ENCODE assay signal across 19 mouse cellular contexts in the genomic region with DNA sequence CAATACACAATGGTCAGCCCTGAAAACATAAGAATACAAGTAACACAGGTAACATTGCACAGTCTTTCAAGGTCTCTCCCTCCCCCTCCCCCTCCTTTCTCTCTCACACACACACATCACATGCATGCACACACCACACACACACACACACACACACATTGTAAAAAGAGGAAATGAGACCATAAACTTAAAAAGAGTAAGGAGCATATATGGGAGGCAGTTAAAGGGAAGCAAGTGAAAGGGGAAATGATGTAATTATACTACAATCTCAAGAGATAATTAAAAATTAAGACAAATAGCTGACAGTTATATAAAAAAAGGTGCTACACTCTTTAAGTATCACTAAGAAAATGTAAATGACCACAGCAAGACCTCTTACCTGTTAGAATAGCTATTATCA.
"Had no signal": no experiment of that assay in that cellular context is flagged by ENCODE, and none has a peak within 500 bp of the region (broad histone marks: within the 10 kb centered on the region; RNA-seq: fewer than 3 reads in every experiment).

No protein-coding gene starts in this region.

- H3K9ac ChIP-seq: limb, embryonic 12.5 days; limb, embryonic 15.5 days; liver, embryonic 14.5 days; liver, postnatal 0 days; lung, embryonic 14.5 days; midbrain, embryonic 12.5 days; midbrain, embryonic 15.5 days; neural tube, embryonic 12.5 days; neural tube, embryonic 15.5 days had no signal

- H3K4me3 ChIP-seq: limb, embryonic 12.5 days; limb, embryonic 15.5 days; midbrain, embryonic 12.5 days; midbrain, embryonic 15.5 days; neural tube, embryonic 12.5 days; neural tube, embryonic 15.5 days had no signal

- H3K4me1 ChIP-seq: limb, embryonic 12.5 days; limb, embryonic 15.5 days; midbrain, embryonic 12.5 days; midbrain, embryonic 15.5 days; neural tube, embryonic 12.5 days; neural tube, embryonic 15.5 days had no signal

- H3K36me3 ChIP-seq: limb, embryonic 12.5 days; limb, embryonic 15.5 days; midbrain, embryonic 12.5 days; midbrain, embryonic 15.5 days; neural tube, embryonic 12.5 days; neural tube, embryonic 15.5 days had no signal

- H3K27ac ChIP-seq: limb, embryonic 12.5 days; limb, embryonic 15.5 days; liver, embryonic 14.5 days; midbrain, embryonic 12.5 days; midbrain, embryonic 15.5 days; neural tube, embryonic 12.5 days; neural tube, embryonic 15.5 days had no signal

- H3K9me3 ChIP-seq: limb, embryonic 15.5 days; midbrain, embryonic 12.5 days; midbrain, embryonic 15.5 days; neural tube, embryonic 12.5 days; neural tube, embryonic 15.5 days had no signal

- H3K27me3 ChIP-seq: limb, embryonic 12.5 days; limb, embryonic 15.5 days; midbrain, embryonic 12.5 days; midbrain, embryonic 15.5 days; neural tube, embryonic 12.5 days; neural tube, embryonic 15.5 days had no signal

- H3K4me2 ChIP-seq: limb, embryonic 12.5 days; limb, embryonic 15.5 days; liver, embryonic 11.5 days; lung, embryonic 14.5 days; midbrain, embryonic 12.5 days; midbrain, embryonic 15.5 days; neural tube, embryonic 12.5 days; neural tube, embryonic 15.5 days had no signal

- DNase-seq: kidney, adult 2 months; kidney, postnatal 10 days; kidney, postnatal 36 days; left cerebral cortex, postnatal 4 days; liver, postnatal 0 days; lung, embryonic 14.5 days; retina, postnatal 1 day; right cerebral cortex, postnatal 25 days; spleen, adult 18-20 months; thymus, adult 18-20 months; thymus, postnatal 36 days had no signal
